Mouse (Mus musculus) midbrain, embryonic 12.5 days (tissue): ENCODE data around the gene Ccr1l1. TPM values are rescaled to one million over a fixed set of nuclear protein-coding genes. Genes with fewer than 3 reads are reported as not detected.
"Not testable (repeated sequence)": the region's sequence is repeated elsewhere in the genome, so short reads cannot be mapped to it uniquely, and the experiment has no call there.

Experiments
- ATAC-seq: fragments of 200-750 bp; cut with Nextera tagmentation; 2 replicates; pipeline ENCODE4 v1.8.0; 2017; ENCODE audit warnings: low read depth, moderate TSS enrichment, moderate library complexity; ENCODE audit not compliant: low FRiP score
- H3K27ac ChIP-seq: fragments of 300-500 bp; sonication (generic); replicated peaks from 2 replicates; pipeline ENCODE4 v1.5.1; 2016; ENCODE audit warnings: mild to moderate bottlenecking
- H3K27me3 ChIP-seq: fragments of 300-500 bp; sonication (generic); 2 replicates; pipeline ENCODE4 v1.6.1; 2016; ENCODE audit warnings: mild to moderate bottlenecking
- H3K36me3 ChIP-seq: fragments of 300-500 bp; sonication (generic); 2 replicates; pipeline ENCODE4 v1.6.1; 2016
- H3K4me1 ChIP-seq: fragments of 300-500 bp; sonication (generic); 2 replicates; pipeline ENCODE4 v1.6.1; 2016
- H3K4me2 ChIP-seq: fragments of 300-500 bp; sonication (generic); replicated peaks from 2 replicates; pipeline ENCODE4 v1.6.1; 2016; ENCODE audit warnings: mild to moderate bottlenecking, moderate library complexity
- H3K4me3 ChIP-seq: fragments of 300-500 bp; sonication (generic); 2 replicates; pipeline ENCODE4 v1.5.1; 2016; ENCODE audit warnings: mild to moderate bottlenecking
- H3K9ac ChIP-seq: fragments of 300-500 bp; sonication (generic); replicated peaks from 2 replicates; pipeline ENCODE4 v1.6.1; 2016; ENCODE audit warnings: mild to moderate bottlenecking, moderate library complexity
- H3K9me3 ChIP-seq: fragments of 300-500 bp; sonication (generic); 2 replicates; pipeline ENCODE4 v1.6.1; 2016; ENCODE audit warnings: mild to moderate bottlenecking
- WGBS: fragments of 180-500 bp; shearing (Covaris S2); methylation state at CpG from one replicate; pipeline ENCODE4 v1.1.7; 2016; 5-methylcytosine and 5-hydroxymethylcytosine counted together
- polyA plus RNA-seq: library from polyadenylated mRNA; unstranded; fragments of >200 nt; fragmentation: Nextera tagmentation; extraction: Ambion mirVana; gene quantifications from 2 replicates; pipeline ENCODE4 v1.2.1, GENCODE M21; 2016

Ccr1l1 gene
- polyA plus RNA-seq, 1 experiment from 2014 or later, result not detected

DNA sequence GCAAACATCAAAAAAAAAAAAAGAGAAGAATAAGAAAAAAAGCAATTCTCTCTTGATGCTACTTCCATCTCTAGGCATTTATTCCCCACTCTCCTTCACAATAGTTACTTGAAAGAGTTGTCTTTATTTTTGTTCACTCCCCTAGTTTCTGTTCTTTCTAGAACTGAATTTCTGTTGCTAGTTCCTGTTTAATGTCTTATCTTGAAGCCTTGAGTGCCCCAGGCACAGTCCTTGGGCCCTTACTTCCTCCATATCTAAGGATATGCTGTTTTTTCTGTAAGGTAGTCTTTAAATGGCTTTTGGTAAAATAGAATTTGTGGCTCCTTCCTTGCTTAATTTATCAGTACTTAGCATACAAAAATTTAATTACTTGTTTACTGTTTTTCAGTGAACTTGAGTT is 6.7 kb upstream of the Ccr1l1 start:
- Histone ChIP-seq H3K4me1 (no peaks in the 10 kb centered on the region), H3K36me3 (no peaks in the 10 kb centered on the region), H3K9ac (no peak overlapping the region), H3K27me3 (no peaks in the 10 kb centered on the region), H3K4me3 (no peak overlapping the region), H3K4me2 (no peak overlapping the region), H3K9me3 (no peaks in the 10 kb centered on the region), H3K27ac (no peak overlapping the region)
- ATAC-seq, result no peak

DNA sequence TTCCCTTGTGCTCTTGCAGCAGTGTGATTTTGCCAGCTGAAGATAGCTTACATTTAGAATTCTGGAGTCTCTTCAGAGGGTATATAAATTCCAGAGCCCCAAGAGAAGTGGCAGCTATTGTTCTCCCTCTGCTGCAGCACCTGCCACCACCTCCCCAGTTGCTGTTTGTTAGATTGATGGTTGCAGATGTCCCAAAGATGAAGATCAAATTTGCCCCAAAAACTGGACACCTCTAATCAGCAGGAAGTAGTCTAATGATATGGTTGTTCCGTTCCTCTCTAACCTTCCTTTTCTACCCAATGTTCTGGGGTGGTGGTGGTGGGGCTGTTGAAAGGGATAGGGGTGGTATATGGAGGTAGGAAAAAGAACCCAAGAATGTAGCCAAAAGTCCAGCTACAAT is 4.5 kb upstream of the Ccr1l1 start:
- Histone ChIP-seq H3K4me1 (no peaks in the 10 kb centered on the region), H3K36me3 (no peaks in the 10 kb centered on the region), H3K27me3 (no peaks in the 10 kb centered on the region), H3K27ac (no peak overlapping the region), H3K4me2 (no peak overlapping the region), H3K9me3 (no peaks in the 10 kb centered on the region), H3K4me3 (no peak overlapping the region), H3K9ac (no peak overlapping the region)
- WGBS, result 85% methylated on average over 1 of the region's 1 CpGs
- no peak for ATAC-seq

DNA sequence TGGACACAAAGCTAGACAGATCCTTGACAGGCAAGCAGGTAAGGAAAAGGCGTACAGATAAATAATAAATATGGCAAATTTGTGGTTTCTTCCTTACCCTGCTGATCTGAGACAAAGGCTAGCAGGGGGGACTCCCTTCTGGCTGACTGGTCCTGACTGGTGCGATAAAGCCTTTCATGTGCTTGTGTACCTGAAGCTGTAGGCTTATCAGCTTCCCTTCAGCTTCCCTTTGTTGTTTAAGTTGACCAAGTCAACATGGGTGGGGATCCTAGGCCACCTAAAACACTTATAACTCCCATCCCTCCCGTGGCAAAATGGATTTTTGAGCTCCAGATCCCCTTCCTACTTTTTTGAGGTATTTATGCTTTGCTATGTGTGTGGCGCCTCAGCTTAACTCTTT is 3.7 kb upstream of the Ccr1l1 start:
- no peak overlapping the region for H3K4me3 ChIP-seq
- no peaks in the 10 kb centered on the region for H3K27me3 ChIP-seq
- no peak overlapping the region for H3K4me2 ChIP-seq
- 72% methylated on average over 4 of the region's 4 CpGs for WGBS
- H3K36me3 ChIP-seq, result no peaks in the 10 kb centered on the region
- no peaks in the 10 kb centered on the region for H3K4me1 ChIP-seq
- no peak overlapping the region for H3K27ac ChIP-seq
- no peak for ATAC-seq
- H3K9ac ChIP-seq, result no peak overlapping the region
- H3K9me3 ChIP-seq, result no peaks in the 10 kb centered on the region

DNA sequence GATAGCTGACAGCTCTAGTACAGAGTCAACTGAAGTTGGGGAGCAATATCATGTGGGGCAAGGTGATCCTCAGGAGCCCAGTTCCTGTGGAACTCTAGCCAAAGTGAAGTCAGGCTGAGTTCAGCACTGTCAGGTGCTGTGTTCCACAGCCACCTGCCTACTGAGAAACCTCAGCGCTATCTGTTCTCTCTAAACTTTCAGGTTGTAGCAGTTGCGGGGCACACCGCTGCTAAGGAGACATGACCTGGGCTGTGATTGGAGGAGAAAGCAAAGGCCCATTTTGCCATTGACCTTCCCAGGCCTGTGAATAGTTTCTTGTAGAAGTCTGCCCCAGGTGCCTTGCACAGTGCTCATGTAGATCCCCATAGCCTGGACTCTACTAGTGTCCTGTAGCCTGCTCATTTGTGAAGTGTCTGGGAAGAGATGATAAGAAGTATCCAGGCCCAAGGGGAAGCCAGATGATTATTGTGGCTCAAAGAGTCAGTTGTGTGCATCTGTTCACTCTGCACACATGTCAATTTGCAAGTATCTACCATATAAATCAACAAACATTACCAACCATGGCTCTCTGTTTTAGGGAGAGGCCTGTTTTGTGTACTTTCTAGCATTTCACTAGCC is 2.8 kb upstream of the Ccr1l1 start:
- not testable (repeated sequence) for H3K4me3 ChIP-seq, H3K4me1 ChIP-seq, H3K9me3 ChIP-seq, H3K9ac ChIP-seq, H3K27me3 ChIP-seq, ATAC-seq, H3K36me3 ChIP-seq, H3K27ac ChIP-seq, H3K4me2 ChIP-seq
- WGBS, result no CpG with 5 or more reads among the region's 3 CpGs

DNA sequence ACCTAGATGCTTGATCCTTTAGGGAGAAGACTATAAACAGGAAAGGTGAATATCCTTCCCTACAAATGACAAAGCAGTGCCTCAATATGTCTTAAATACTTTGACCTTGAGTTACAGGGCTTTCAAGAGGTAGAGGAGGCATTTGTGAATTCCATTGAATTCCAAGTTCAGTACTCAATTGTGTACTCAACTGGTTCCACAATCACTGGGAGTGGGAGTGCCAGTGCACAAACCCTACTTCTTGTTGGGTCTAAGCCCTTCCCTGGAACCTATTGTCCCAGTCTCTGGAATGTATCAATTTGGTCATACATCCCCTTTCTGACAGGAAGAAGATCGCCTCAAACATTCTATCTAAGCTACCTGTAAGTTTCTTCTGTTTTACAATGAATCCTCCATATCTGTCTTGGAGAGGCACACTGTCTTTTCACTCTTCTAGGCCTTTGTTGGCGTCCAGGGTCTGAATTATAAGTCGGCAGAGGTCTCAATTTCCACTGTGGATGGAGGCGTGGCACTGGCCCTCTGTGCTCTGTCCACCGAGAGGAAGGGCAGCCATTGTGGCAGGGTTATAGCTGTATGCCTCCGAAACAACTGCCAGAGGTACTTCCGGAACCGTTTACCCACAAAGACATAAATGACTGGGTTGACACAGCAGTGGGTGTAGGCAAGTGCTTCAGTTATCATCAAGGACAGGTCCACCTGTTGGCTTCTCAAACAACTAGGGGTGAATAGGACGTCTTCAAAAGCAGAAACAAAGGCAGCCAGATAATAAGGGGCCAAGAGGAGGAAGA is 1.1 kb downstream of the Ccr1l1 start:
- Histone ChIP-seq H3K27me3 (no peaks in the 10 kb centered on the region), H3K4me1 (no peaks in the 10 kb centered on the region), H3K27ac (no peak overlapping the region), H3K9me3 (no peaks in the 10 kb centered on the region), H3K36me3 (no peaks in the 10 kb centered on the region), H3K4me3 (no peak overlapping the region), H3K9ac (no peak overlapping the region), H3K4me2 (no peak overlapping the region)
- ATAC-seq, result no peak
- 85% methylated on average over 9 of the region's 9 CpGs for WGBS

DNA sequence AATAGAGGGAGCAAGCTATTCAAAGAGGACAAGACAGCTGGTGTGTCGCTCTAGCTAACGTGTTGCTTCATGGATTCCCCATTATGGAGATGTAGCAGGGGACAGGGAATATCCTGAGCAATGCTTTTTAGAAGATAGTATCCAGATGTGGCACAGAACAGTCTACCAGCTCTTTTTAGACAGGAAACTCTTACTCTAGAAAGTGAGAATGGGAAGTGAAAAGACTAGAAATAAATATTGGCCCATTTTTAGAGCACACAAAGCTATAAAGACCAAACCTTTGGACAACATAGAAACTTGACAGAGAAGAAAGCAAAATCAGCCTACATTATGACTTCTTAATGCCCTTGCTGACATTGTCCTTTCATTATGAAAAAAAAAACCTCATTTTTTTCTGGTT is 2.6 kb downstream of the Ccr1l1 start:
- Histone ChIP-seq H3K4me1 (no peaks in the 10 kb centered on the region), H3K9ac (no peak overlapping the region), H3K27me3 (no peaks in the 10 kb centered on the region), H3K9me3 (no peaks in the 10 kb centered on the region), H3K27ac (no peak overlapping the region), H3K4me3 (no peak overlapping the region), H3K4me2 (no peak overlapping the region), H3K36me3 (no peaks in the 10 kb centered on the region)
- 70% methylated on average over 2 of the region's 2 CpGs for WGBS
- ATAC-seq, result no peak

DNA sequence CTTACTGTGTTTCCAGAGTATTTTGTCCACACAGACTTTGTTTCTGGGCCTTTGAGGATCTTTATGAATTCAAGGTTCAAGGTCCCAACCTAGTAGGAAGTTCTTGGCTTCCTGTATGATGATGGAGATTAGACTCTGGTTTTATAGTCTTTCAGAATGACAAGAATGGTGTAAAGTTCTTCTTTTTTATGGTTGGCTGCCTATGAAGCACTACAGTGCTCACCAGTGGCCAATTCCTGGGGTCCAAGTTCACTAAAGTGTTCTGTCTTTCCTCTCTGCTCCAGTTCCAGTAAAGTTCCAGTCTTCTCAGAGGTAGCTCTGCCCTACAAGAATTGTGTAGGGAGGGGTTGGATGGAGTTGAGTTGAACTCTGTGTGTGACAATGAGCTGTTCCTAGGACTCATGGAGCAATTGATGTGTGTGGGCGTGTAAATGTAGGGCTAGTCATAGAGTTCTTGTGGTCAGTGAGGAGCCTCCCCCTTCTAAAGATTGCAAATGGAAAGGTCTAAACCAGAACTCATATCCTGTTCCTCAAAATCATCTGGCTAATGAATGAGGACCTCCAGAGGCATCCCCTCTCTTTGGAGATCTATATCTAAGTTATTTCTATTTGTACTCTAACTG is 9.8 kb downstream of the Ccr1l1 start, which contains the start of gene Ccr1:
TSS of gene Ccr1 (minus strand) at position 403 of the 623 bp plus-strand sequence.
- Histone ChIP-seq H3K9ac (no peak within 1 kb of the TSS), H3K4me3 (no peak within 1 kb of the TSS), H3K4me2 (no peak within 1 kb of the TSS), H3K27me3 (no peaks in the 10 kb centered on the region), H3K9me3 (no peaks in the 10 kb centered on the region), H3K4me1 (no peaks in the 10 kb centered on the region), H3K27ac (no peak within 1 kb of the TSS), H3K36me3 (no peaks in the 10 kb centered on the region)
- ATAC-seq, result no peak
- 74% methylated on average over 1 of the region's 1 CpGs for WGBS

DNA sequence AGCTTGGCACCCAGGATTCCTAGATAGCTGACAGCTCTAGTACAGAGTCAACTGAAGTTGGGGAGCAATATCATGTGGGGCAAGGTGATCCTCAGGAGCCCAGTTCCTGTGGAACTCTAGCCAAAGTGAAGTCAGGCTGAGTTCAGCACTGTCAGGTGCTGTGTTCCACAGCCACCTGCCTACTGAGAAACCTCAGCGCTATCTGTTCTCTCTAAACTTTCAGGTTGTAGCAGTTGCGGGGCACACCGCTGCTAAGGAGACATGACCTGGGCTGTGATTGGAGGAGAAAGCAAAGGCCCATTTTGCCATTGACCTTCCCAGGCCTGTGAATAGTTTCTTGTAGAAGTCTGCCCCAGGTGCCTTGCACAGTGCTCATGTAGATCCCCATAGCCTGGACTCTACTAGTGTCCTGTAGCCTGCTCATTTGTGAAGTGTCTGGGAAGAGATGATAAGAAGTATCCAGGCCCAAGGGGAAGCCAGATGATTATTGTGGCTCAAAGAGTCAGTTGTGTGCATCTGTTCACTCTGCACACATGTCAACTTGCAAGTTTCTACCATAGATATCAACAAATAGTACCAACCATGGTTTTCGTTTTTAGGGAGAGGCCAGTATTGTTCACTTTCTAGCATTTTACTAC is 11.2 kb downstream of the Ccr1l1 start:
- not testable (repeated sequence) for ATAC-seq, H3K27ac ChIP-seq, H3K9me3 ChIP-seq, H3K4me3 ChIP-seq, H3K9ac ChIP-seq, H3K27me3 ChIP-seq, H3K4me2 ChIP-seq, H3K36me3 ChIP-seq, H3K4me1 ChIP-seq
- WGBS, result 82% methylated on average over 1 of the region's 4 CpGs

DNA sequence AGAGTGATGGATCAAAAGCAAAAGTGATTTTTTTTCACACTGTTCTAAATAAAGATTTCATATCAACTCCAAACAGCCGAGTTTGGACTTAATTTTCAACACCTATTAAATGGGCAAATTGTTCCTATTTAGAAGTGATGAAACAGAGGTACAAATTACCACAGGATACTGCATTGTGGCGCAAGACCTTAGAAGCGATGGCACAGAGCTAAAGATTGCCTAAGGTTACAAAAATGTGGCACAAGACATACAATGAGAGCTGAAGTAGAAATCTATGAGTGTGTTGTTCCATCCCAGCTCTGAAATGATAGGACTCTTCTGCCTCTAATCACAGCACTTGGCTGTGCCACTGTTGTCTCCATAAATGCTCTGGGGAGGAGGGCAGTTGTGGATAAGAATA is 13.4 kb downstream of the Ccr1l1 start:
- Histone ChIP-seq H3K9me3 (no peaks in the 10 kb centered on the region), H3K27ac (no peak overlapping the region), H3K9ac (no peak overlapping the region), H3K4me2 (no peak overlapping the region), H3K27me3 (no peaks in the 10 kb centered on the region), H3K4me1 (no peaks in the 10 kb centered on the region), H3K36me3 (no peaks in the 10 kb centered on the region), H3K4me3 (no peak overlapping the region)
- WGBS, result 83% methylated on average over 3 of the region's 3 CpGs
- ATAC-seq, result no peak

DNA sequence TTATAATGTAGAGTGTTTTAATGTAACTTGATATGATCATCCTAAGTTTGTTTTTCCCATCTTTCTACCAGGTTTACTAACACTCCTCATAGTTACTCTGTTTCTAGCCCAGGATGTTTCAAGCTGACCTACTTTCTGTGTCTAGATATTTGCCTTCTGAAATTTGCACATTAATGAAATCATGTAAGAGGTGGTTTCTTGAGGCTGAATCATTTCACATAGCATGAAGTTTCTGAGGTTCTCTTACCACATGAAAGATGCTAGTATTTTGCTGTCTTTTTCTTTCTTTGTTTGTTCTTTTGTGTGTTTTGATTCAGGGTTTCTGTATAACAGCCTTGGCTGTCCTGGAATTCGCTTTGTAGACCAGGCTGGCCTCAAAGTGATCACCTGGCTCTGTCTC is 18.0 kb downstream of the Ccr1l1 start:
- Histone ChIP-seq H3K4me3 (no peak overlapping the region), H3K9ac (no peak overlapping the region), H3K27ac (no peak overlapping the region), H3K36me3 (no peaks in the 10 kb centered on the region), H3K4me2 (no peak overlapping the region), H3K9me3 (no peaks in the 10 kb centered on the region), H3K27me3 (no peaks in the 10 kb centered on the region), H3K4me1 (no peaks in the 10 kb centered on the region)
- no peak for ATAC-seq
- 82% methylated on average over 1 of the region's 1 CpGs for WGBS

DNA sequence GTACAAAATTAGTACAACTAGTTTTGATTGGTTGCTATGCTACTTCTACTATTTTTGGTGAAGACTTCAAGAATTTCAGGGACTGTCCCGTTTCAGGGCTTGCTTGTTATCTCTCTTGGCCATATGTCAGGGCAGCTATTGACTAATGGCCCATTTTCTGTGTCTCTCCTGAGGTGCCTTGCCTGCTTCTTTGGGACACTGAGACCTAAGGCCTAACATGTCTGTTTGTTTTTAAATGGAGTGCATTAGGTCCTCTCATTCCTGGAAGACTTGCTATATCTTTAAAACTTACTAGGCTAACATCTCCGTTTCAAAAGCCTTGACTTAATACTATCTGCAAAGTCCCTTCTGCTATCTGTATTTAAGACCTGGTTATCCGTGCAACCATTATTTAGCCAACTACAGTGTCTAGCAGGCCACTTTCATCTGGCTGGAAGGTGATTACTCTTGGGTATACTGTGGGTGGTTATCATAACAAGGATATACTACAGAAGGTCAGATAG is 20.2 kb downstream of the Ccr1l1 start:
- no peak overlapping the region for H3K4me2 ChIP-seq
- 90% methylated on average over 3 of the region's 3 CpGs for WGBS
- no peak for ATAC-seq

DNA sequence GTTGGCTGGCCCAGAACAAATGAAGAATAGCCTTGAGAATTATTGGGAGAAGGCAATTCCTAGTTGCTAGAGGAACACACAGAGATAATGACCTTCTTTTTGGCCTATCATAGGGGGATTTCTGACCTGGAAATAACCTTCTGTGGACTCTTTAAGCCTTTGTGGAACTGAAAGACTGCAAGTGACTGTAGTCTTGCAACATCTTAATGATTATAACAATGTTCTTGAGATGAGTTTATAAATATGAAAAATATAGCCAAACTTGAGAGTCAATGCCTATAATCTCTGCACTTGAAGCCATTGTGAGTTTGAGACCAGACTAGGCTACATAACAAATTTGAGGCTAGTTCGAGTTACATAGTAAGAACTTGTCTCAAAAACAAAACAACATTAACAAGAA is 21.3 kb downstream of the Ccr1l1 start:
- WGBS, result 68% methylated on average over 1 of the region's 1 CpGs
- Histone ChIP-seq H3K36me3 (no peaks in the 10 kb centered on the region), H3K4me2 (no peak overlapping the region), H3K27me3 (no peaks in the 10 kb centered on the region), H3K9me3 (no peaks in the 10 kb centered on the region), H3K27ac (no peak overlapping the region), H3K9ac (no peak overlapping the region), H3K4me3 (no peak overlapping the region), H3K4me1 (no peaks in the 10 kb centered on the region)
- ATAC-seq, result no peak

More for the DNA sequence above, 20.2 kb downstream of the Ccr1l1 start:
- Histone ChIP-seq H3K9ac (no peak overlapping the region), H3K9me3 (no peaks in the 10 kb centered on the region), H3K27me3 (no peaks in the 10 kb centered on the region), H3K36me3 (no peaks in the 10 kb centered on the region), H3K4me3 (no peak overlapping the region), H3K4me1 (no peaks in the 10 kb centered on the region), H3K27ac (no peak overlapping the region)
